Mouse (Mus musculus) liver, embryonic 13.5 days (tissue): ENCODE data around the gene Sulf2. TPM values are rescaled to one million over a fixed set of nuclear protein-coding genes. Genes with fewer than 3 reads are reported as not detected.
A peak's percentile ranks its signal among the peaks of the same experiment; 100 is the strongest.

Experiments used
- ATAC-seq: fragments of 200-750 bp; cut with Nextera tagmentation; 2 replicates; pipeline ENCODE4 v1.8.0; 2017; ENCODE audit warnings: low read depth, mild to moderate bottlenecking, moderate number of reproducible peaks, moderate library complexity
- DNase-seq: peaks from one replicate; pipeline ENCODE4 v3.0.0; 2022
- H3K27ac ChIP-seq: fragments of 300-500 bp; sonication (generic); 2 replicates; pipeline ENCODE4 v1.5.1; 2015; ENCODE audit warnings: moderate library complexity, mild to moderate bottlenecking, inconsistent platforms
- H3K27me3 ChIP-seq: fragments of 300-500 bp; sonication (generic); 2 replicates; pipeline ENCODE4 v1.6.1; 2015; ENCODE audit warnings: mild to moderate bottlenecking, inconsistent platforms
- H3K36me3 ChIP-seq: fragments of 300-500 bp; sonication (generic); 2 replicates; pipeline ENCODE4 v1.6.1; 2015; ENCODE audit warnings: mild to moderate bottlenecking, inconsistent platforms
- H3K4me1 ChIP-seq: fragments of 300-500 bp; sonication (generic); replicated peaks from 2 replicates; pipeline ENCODE4 v1.6.1; 2015; ENCODE audit warnings: inconsistent platforms
- H3K4me2 ChIP-seq: fragments of 300-500 bp; sonication (generic); 2 replicates; pipeline ENCODE4 v1.6.1; 2015; ENCODE audit warnings: inconsistent platforms, mild to moderate bottlenecking, moderate library complexity
- H3K4me3 ChIP-seq: fragments of 300-500 bp; sonication (generic); replicated peaks from 2 replicates; pipeline ENCODE4 v1.5.1; 2015; ENCODE audit warnings: mild to moderate bottlenecking, inconsistent platforms
- H3K9ac ChIP-seq: fragments of 300-500 bp; sonication (generic); 2 replicates; pipeline ENCODE4 v1.6.1; 2015; ENCODE audit warnings: mild to moderate bottlenecking, inconsistent platforms
- H3K9me3 ChIP-seq: fragments of 300-500 bp; sonication (generic); replicated peaks from 2 replicates; pipeline ENCODE4 v1.6.1; 2016; ENCODE audit warnings: inconsistent platforms
- WGBS: fragments of 180-500 bp; shearing (Covaris S2); methylation state at CpG from one replicate; pipeline ENCODE4 v1.1.7; 2015; ENCODE audit not compliant: insufficient replicate concordance; 5-methylcytosine and 5-hydroxymethylcytosine counted together
- polyA plus RNA-seq: library from polyadenylated mRNA; unstranded; fragments of >200 nt; fragmentation: Nextera tagmentation; extraction: Ambion mirVana; gene quantifications from 2 replicates; pipeline ENCODE4 v1.2.1, GENCODE M21; 2015

Gene Sulf2
- 2.7 and 2.9 TPM in 2 replicates for polyA plus RNA-seq

DNA sequence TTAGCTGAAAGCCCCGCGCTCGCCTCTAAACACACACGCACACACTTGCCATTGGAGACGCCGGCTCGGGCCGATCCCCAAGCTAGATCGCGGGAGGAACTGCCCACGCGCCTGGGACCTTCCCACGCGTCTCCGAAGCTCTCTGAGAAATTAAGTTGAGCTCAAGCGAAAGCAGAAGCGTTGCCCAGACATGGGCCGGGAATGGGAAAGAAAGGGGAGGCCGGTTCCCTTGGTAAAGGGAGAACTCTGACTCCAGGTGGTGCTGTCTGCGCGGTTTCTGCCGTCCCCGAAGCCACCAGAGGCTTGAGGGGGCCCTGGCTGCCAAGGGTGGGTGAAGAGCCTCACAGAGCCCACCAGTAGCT is at the start of gene Sulf2:
Sulf2 (minus strand) TSS at position 210 of the 362 bp plus-strand sequence.
- peak within 1 kb of the TSS; percentile 51 for H3K9ac ChIP-seq
- H3K27me3 ChIP-seq = peaks cover 61% of the 10 kb centered on the region
- under 1% methylated on average over 23 of the region's 23 CpGs for WGBS
- H3K4me3 ChIP-seq = peak within 1 kb of the TSS; percentile 53
- ATAC-seq = no peak
- H3K4me2 ChIP-seq = peak within 1 kb of the TSS; percentile 72
- DNase-seq = no peak
- no peaks in the 10 kb centered on the region for H3K36me3 ChIP-seq
- H3K27ac ChIP-seq = no peak within 1 kb of the TSS
- H3K4me1 ChIP-seq = peaks cover 8% of the 10 kb centered on the region; the same call in 1 of the 2 replicates
- no peaks in the 10 kb centered on the region for H3K9me3 ChIP-seq

- H3K4me2 ChIP-seq = no peak overlapping the region
- no peaks in the 10 kb centered on the region for H3K9me3 ChIP-seq
- DNase-seq = no peak
- no peak overlapping the region for H3K9ac ChIP-seq
- no peaks in the 10 kb centered on the region for H3K27me3 ChIP-seq
- no peak overlapping the region for H3K27ac ChIP-seq
- no peak for ATAC-seq
- no peaks in the 10 kb centered on the region for H3K36me3 ChIP-seq
- WGBS = 65% methylated on average over 13 of the region's 13 CpGs
- H3K4me1 ChIP-seq = no peaks in the 10 kb centered on the region
- no peak overlapping the region for H3K4me3 ChIP-seq
Observed at GRCm38 (mm10) chr2:166204174-166204573, 48.7 kb upstream of the Sulf2 start.

DNA sequence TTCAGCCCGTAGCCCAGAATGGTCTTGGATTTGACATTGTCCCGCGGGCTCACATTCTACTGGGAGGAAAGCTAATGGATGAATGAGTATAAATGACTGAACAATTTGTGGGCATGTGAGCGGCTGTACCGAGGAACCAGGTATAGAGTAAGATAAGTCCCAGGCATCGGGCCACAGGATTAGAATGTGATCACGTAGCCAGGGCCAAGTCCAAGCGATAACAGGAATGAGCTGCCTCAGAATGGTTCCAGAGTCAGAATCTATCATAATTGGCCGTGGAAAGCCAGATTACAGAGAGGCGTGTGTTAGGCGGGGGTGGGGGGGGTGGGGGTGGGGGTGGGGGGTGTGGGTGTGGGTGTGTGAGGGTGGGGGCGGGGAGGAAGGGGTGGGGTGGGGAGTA is 48.2 kb upstream of the Sulf2 start:
- H3K4me3 ChIP-seq = no peak overlapping the region
- H3K27me3 ChIP-seq = no peaks in the 10 kb centered on the region
- H3K4me1 ChIP-seq = no peaks in the 10 kb centered on the region
- no peak overlapping the region for H3K27ac ChIP-seq
- no peak overlapping the region for H3K9ac ChIP-seq
- H3K36me3 ChIP-seq = no peaks in the 10 kb centered on the region
- DNase-seq (no peak), ATAC-seq (no peak)
- no peaks in the 10 kb centered on the region for H3K9me3 ChIP-seq
- no peak overlapping the region for H3K4me2 ChIP-seq
- 71% methylated on average over 10 of the region's 12 CpGs for WGBS

DNA sequence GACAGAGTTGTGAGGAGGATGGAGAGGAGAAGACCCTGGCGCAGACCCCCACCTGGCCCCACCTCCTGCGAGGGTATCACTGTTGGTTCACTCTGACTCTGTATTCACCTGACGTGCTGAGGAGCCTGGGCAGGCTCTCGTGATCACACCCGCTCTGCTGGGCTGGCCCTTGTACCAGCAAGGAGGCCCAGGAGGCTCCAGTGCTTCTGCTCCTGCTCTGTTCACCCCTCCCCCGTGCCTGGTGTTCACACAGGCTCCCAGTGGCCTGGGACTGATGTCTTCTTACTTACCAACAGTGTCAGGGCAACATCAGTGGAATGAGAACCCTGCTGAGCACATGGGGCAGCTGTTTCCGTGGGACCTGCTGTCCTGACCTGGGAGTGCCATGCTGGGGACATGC is 42.5 kb upstream of the Sulf2 start:
- Histone ChIP-seq H3K27ac (no peak overlapping the region), H3K9me3 (no peaks in the 10 kb centered on the region), H3K4me2 (no peak overlapping the region), H3K9ac (no peak overlapping the region), H3K4me1 (no peaks in the 10 kb centered on the region), H3K36me3 (no peaks in the 10 kb centered on the region), H3K4me3 (no peak overlapping the region), H3K27me3 (no peaks in the 10 kb centered on the region)
- WGBS = 47% methylated on average over 7 of the region's 7 CpGs
- no peak for ATAC-seq
- no peak for DNase-seq

- Histone ChIP-seq H3K9ac (no peak overlapping the region), H3K9me3 (no peaks in the 10 kb centered on the region), H3K36me3 (no peaks in the 10 kb centered on the region), H3K4me2 (no peak overlapping the region), H3K4me3 (no peak overlapping the region), H3K4me1 (no peaks in the 10 kb centered on the region), H3K27me3 (no peaks in the 10 kb centered on the region), H3K27ac (no peak overlapping the region)
- no peak for ATAC-seq
- DNase-seq = no peak
- 41% methylated on average over 6 of the region's 6 CpGs for whole genome bisulfite sequencing
Observed at GRCm38 (mm10) chr2:166197064-166197463, 41.6 kb upstream of the Sulf2 start.

DNA sequence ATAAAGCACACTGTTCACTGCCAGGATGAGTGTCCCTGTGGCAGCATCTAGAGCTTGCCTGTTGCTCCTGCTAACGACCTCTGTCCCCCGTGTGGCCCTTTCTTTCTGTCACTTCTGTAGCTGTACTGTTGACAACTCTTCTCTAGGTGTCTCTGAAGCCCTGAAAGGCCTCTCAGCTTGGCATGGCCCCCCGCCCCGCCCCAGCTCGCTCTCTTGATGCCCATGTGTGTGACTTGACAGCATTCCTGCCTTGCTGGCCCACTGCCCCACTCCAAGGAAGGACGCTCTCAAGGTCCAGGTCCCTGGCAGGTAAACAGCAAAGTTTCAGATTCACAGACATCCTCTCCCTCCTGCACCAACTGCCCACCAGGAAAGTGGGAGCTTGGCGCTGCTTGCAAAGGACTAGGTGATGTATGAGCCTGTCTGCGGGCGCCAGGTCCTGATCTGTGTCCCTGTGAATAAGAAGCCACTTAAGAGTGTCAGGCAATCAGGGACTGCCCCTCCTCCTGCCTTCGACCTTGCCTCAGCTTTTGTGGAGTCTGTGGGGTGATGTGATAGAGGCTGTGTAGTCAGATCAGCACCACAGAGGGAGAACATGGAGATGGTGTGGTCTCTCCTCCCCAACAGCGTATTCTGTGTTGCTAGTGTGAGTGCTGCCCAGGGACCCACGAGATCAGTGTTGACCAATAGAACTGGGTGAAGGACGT is 40.8 kb upstream of the Sulf2 start:
- no peaks in the 10 kb centered on the region for H3K4me1 ChIP-seq
- no peak overlapping the region for H3K4me2 ChIP-seq
- ATAC-seq (no peak), DNase-seq (no peak)
- no peaks in the 10 kb centered on the region for H3K36me3 ChIP-seq
- no peak overlapping the region for H3K27ac ChIP-seq
- no peaks in the 10 kb centered on the region for H3K9me3 ChIP-seq
- no peaks in the 10 kb centered on the region for H3K27me3 ChIP-seq
- H3K9ac ChIP-seq = no peak overlapping the region
- no peak overlapping the region for H3K4me3 ChIP-seq
- WGBS = 49% methylated on average over 13 of the region's 13 CpGs

DNA sequence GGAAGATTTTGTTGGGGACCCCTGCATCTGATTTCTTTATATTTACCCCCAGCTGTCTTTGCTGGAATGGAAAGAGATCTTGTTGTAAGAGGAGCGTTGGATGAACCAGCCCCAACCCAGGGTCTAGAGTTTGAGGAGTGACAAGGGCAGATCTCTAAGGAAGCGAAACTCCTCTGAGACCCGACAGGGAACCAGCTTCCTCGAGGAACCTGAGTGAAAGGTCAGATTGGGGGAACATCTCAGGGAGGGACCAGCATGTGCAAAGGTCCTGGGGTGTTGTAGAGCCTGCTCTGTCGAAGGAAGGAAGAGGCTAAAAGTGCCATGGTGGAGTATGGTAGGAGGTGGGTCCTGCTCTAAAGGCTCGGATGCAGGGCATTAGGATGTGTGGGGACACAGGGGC is 39.6 kb upstream of the Sulf2 start:
- H3K4me1 ChIP-seq = no peaks in the 10 kb centered on the region
- 54% methylated on average over 6 of the region's 6 CpGs for WGBS
- DNase-seq = no peak

DNA sequence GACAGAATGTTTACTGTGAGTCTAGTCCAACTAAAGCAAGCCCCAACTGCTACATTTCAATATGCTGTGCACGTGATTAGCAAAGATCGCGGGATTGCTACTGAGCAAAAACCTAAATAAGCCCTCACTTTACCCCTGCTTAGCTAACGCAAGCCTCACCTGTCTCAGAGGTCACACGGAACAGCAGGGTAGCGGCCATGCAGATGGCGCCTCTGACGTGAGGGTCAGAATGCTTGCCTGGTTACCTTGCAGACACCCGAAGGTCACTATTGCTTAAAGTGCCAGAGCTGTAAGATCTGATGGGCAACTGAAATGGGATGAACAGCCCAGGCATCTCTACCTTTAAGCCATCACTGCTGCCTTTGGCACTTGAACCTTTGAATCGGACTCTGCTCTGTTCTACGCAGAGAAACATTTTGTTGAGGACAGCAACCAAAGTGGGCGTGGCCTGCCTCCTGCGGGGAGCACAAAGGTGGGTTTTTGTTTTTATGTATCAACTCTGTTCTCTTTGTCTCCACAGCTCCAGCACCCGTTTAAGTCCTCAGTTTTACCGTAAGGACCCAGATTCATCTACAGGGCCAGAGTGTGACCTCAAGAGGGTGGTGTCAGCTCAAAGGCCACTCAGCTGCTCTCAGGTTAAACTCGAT is 38.8 kb upstream of the Sulf2 start:
- Histone ChIP-seq H3K27me3 (no peaks in the 10 kb centered on the region), H3K4me3 (no peak overlapping the region), H3K4me2 (no peak overlapping the region), H3K4me1 (no peaks in the 10 kb centered on the region), H3K9ac (no peak overlapping the region), H3K9me3 (no peaks in the 10 kb centered on the region), H3K27ac (no peak overlapping the region), H3K36me3 (no peaks in the 10 kb centered on the region)
- DNase-seq (no peak), ATAC-seq (no peak)
- WGBS = 57% methylated on average over 16 of the region's 16 CpGs

More for the DNA sequence above, 39.6 kb upstream of the Sulf2 start:
- no peaks in the 10 kb centered on the region for H3K9me3 ChIP-seq
- no peaks in the 10 kb centered on the region for H3K27me3 ChIP-seq
- H3K4me3 ChIP-seq = no peak overlapping the region
- no peaks in the 10 kb centered on the region for H3K36me3 ChIP-seq
- H3K9ac ChIP-seq = no peak overlapping the region
- H3K27ac ChIP-seq = no peak overlapping the region
- no peak overlapping the region for H3K4me2 ChIP-seq
- ATAC-seq = no peak

GRCm38 (mm10) chr2:166193509-166193908 is 38.0 kb upstream of the Sulf2 start:
- ATAC-seq = no peak
- 69% methylated on average over 3 of the region's 3 CpGs for WGBS

GRCm38 (mm10) chr2:166190816-166191215 is 35.4 kb upstream of the Sulf2 start:
- Histone ChIP-seq H3K4me1 (no peaks in the 10 kb centered on the region), H3K27me3 (no peaks in the 10 kb centered on the region), H3K9ac (no peak overlapping the region), H3K4me2 (no peak overlapping the region), H3K4me3 (no peak overlapping the region), H3K36me3 (no peaks in the 10 kb centered on the region), H3K27ac (no peak overlapping the region), H3K9me3 (no peaks in the 10 kb centered on the region)
- DNase-seq = no peak
- ATAC-seq = no peak
- 62% methylated on average over 8 of the region's 8 CpGs for WGBS

More at GRCm38 (mm10) chr2:166193509-166193908, 38.0 kb upstream of the Sulf2 start:
- Histone ChIP-seq H3K4me2 (no peak overlapping the region), H3K36me3 (no peaks in the 10 kb centered on the region), H3K27me3 (no peaks in the 10 kb centered on the region), H3K4me1 (no peaks in the 10 kb centered on the region), H3K4me3 (no peak overlapping the region), H3K27ac (no peak overlapping the region), H3K9me3 (no peaks in the 10 kb centered on the region), H3K9ac (no peak overlapping the region)
- no peak for DNase-seq

DNA sequence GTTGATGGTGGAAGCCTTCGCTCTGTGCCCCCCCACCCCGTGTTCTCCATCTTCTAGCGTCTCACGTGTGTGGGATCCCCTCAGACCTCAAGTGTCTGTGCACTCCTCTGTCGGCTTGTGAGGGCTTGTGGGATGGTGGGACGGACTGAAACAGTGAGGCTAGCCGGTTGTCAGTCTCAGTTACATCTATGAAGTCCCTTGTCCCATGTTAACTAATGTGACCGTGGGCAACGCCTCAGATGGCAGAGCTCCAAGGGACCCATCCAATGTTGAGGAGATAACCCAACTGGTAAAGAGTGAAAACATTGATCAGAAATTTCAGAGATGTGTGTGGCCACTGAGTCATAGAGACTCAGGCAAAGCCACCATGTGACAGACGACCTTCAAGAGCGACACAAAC is 33.7 kb upstream of the Sulf2 start:
- no peak for DNase-seq
- Histone ChIP-seq H3K27ac (no peak overlapping the region), H3K36me3 (no peaks in the 10 kb centered on the region), H3K4me2 (no peak overlapping the region), H3K9me3 (no peaks in the 10 kb centered on the region), H3K27me3 (no peaks in the 10 kb centered on the region), H3K4me1 (no peaks in the 10 kb centered on the region), H3K9ac (no peak overlapping the region), H3K4me3 (no peak overlapping the region)
- no peak for ATAC-seq
- WGBS = 76% methylated on average over 11 of the region's 11 CpGs
